Mouse (Mus musculus) brain, embryonic 14.5 days (tissue): ENCODE results near the gene Rac2.

ENCODE experiments used
- CTCF ChIP-seq: fragments of 200-500 bp; IDR thresholded peaks from 2 replicates; pipeline ENCODE4 v1.5.1; 2012; ENCODE audit warnings: inconsistent platforms, mild to moderate bottlenecking, moderate library complexity, borderline replicate concordance; ENCODE audit not compliant: insufficient read depth, insufficient read length; ENCODE audit errors: extremely low read depth
- POLR2A ChIP-seq: fragments of 200-500 bp; IDR thresholded peaks from 2 replicates; pipeline ENCODE4 v1.6.1; 2012; ENCODE audit warnings: mild to moderate bottlenecking, inconsistent platforms, borderline replicate concordance; ENCODE audit not compliant: poor library complexity, insufficient read depth, insufficient read length, severe bottlenecking; ENCODE audit errors: extremely low read depth

- TF ChIP-seq POLR2A, result no peak
- TF ChIP-seq CTCF, result no peak
These were observed 36.7 kb downstream of the Rac2 start for GRCm38 (mm10) chr15:78535723-78536421.
